Mouse (Mus musculus) myocyte (in vitro differentiated cells): ENCODE results near the gene Ndrg3.

Experiments used
- CEBPB ChIP-seq: IDR thresholded peaks from 2 replicates; pipeline ENCODE4 v1.6.1; 2011; ENCODE audit warnings: mild to moderate bottlenecking, moderate library complexity; ENCODE audit not compliant: poor library complexity, insufficient read depth, severe bottlenecking
- E2F4 ChIP-seq: IDR thresholded peaks from one replicate; pipeline ENCODE4 v1.6.1; 2011; ENCODE audit warnings: mild to moderate bottlenecking, control low read depth, moderate library complexity; ENCODE audit not compliant: insufficient read depth
- MAX ChIP-seq: IDR thresholded peaks from one replicate; pipeline ENCODE4 v1.6.1; 2011; ENCODE audit warnings: low read depth, mild to moderate bottlenecking, control low read depth
- MYOD1 ChIP-seq, 3 experiments: IDR thresholded peaks; one replicate each; pipeline ENCODE4 v1.6.1; 2011; ENCODE audit warnings: control low read depth in 2 of 3, low read depth in 2 of 3, mild to moderate bottlenecking in 2 of 3, moderate library complexity in 1 of 3; ENCODE audit not compliant: insufficient read length in 2 of 3, control insufficient read depth in 1 of 3
- MYOG ChIP-seq, 3 experiments: IDR thresholded peaks; one replicate each; pipeline ENCODE4 v1.6.1; 2011; ENCODE audit warnings: control low read depth in 2 of 3, low read depth in 2 of 3, mild to moderate bottlenecking in 2 of 3; ENCODE audit not compliant: insufficient read length in 2 of 3, control insufficient read depth in 1 of 3, insufficient read depth in 1 of 3
- POLR2A ChIP-seq: IDR thresholded peaks from one replicate; pipeline ENCODE4 v1.6.1; 2011; ENCODE audit warnings: low read depth, mild to moderate bottlenecking, control low read depth, moderate library complexity; ENCODE audit not compliant: insufficient read length
- POLR2AphosphoS2 ChIP-seq: IDR thresholded peaks from one replicate; pipeline ENCODE4 v1.6.1; 2011; ENCODE audit warnings: low read depth, control low read depth; ENCODE audit not compliant: insufficient read length
- REST ChIP-seq: IDR thresholded peaks from one replicate; pipeline ENCODE4 v1.6.1; 2011; ENCODE audit warnings: mild to moderate bottlenecking, control low read depth, moderate library complexity; ENCODE audit not compliant: insufficient read depth, insufficient read length
- TCF12 ChIP-seq: IDR thresholded peaks from one replicate; pipeline ENCODE4 v1.6.1; 2011; ENCODE audit warnings: mild to moderate bottlenecking, control low read depth; ENCODE audit not compliant: poor library complexity, insufficient read depth, severe bottlenecking
- TCF3 ChIP-seq: IDR thresholded peaks from one replicate; pipeline ENCODE4 v1.6.1; 2011; ENCODE audit warnings: low read depth, control low read depth; ENCODE audit not compliant: insufficient read length
- USF1 ChIP-seq: IDR thresholded peaks from one replicate; pipeline ENCODE4 v1.6.1; 2011; ENCODE audit warnings: low read depth, mild to moderate bottlenecking, control low read depth, moderate library complexity

GRCm38 (mm10) chr2:156894496-156895265 is 97.2 kb downstream of the Ndrg3 start:
- no peak for TF ChIP-seq POLR2A
- TF ChIP-seq E2F4, result no peak
- TF ChIP-seq CEBPB, result no peak
- no peak for TF ChIP-seq MYOD1 (IDR thresholded peaks at IDR 0.05; ENCODE audit: control insufficient read depth in 1 of 3, insufficient read length in 2 of 3, low read depth in 2 of 3)
- no peak for TF ChIP-seq TCF12
- no peak for TF ChIP-seq USF1
- no peak for TF ChIP-seq MAX
- no peak for TF ChIP-seq POLR2AphosphoS2
- TF ChIP-seq MYOG (IDR thresholded peaks at IDR 0.05; ENCODE audit: control insufficient read depth in 1 of 3, insufficient read depth in 1 of 3, insufficient read length in 2 of 3, low read depth in 2 of 3), result no peak
- TF ChIP-seq TCF3, result no peak
- no peak for TF ChIP-seq REST
